ENCODE assay signal across 8 mouse cellular contexts in the genomic region with DNA sequence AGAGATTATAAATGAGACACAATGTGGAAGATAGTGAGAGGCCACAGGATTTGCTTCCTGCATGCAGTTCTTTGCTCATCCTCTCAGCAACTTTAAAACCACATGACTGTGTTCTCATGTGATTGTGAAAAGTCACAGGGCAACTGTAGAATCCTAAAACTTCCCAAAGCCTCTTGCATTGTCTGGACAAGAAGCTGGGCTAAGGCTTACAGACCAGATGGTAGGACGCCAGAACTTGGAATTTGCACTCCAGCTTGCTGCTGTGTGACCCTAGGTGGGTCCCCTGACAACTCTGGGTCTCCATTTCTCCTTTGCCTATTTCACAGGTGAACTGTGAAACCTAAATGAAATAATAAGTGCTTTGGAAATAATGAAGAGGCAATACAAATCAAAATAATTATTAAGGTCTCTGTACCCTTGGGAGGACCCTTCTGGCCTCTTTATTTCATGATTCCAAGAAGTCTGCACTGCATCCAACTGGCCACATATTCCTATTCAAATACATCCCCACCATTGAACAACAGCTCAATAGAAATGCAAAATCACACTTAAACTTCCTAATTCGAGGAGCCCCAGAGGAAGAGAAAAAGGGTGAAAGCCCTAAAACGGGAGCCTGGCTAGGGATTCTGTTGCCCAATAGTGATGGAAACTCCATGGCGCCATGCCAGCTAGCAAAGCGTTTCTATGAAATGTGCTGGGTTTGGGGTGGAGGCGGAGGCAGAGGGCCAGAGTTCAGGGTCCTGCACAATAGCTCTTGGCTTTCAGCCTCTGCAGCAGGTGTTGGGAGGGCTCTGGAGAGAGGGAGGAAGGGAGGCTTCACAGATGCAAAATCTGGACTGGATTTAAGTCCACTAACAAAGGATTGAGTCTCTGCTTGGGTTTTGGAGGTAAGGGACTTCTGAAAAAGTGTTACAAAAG.
DNase-seq lines count a peak whose midpoint lies in the region; ATAC-seq lines count a peak whose summit lies in the region.

No protein-coding gene starts in this region.

- WGBS in intestine, embryonic 16.5 days, result 35% methylated on average over 6 of the region's 6 CpGs
- 26% methylated on average over 6 of the region's 6 CpGs for WGBS in midbrain, embryonic 11.5 days

- no peak overlapping the region for H3K9ac ChIP-seq in intestine, embryonic 16.5 days (ENCODE audit: low read depth, low read length)
- H3K9ac ChIP-seq in midbrain, embryonic 11.5 days (ENCODE audit: low read length), result no peak overlapping the region

- H3K9me3 ChIP-seq in intestine, embryonic 16.5 days (ENCODE audit: control insufficient read depth, low read length), result no peaks in the 10 kb centered on the region
- H3K9me3 ChIP-seq in midbrain, embryonic 11.5 days (ENCODE audit: control insufficient read depth, low read length), result no peaks in the 10 kb centered on the region

- no peak for ATAC-seq in cerebellum, adult (ENCODE audit: insufficient number of reproducible peaks, low FRiP score, low TSS enrichment)
- ATAC-seq in intestine, embryonic 16.5 days, result peak; percentile 88
- ATAC-seq in midbrain, embryonic 11.5 days (ENCODE audit: low FRiP score), result peak; percentile 92

- H3K36me3 ChIP-seq in intestine, embryonic 16.5 days (ENCODE audit: control insufficient read depth, insufficient read depth, low read length), result no peaks in the 10 kb centered on the region
- H3K36me3 ChIP-seq in midbrain, embryonic 11.5 days (ENCODE audit: control insufficient read depth, insufficient read depth, low read length), result no peaks in the 10 kb centered on the region

- peak; percentile 25 for DNase-seq in cerebellum, adult 11 months
- DNase-seq in cerebellum, adult 9-11 months, result peak; percentile 43
- peak; percentile 80 for DNase-seq in gastrocnemius, postnatal 10 days
- DNase-seq in left cerebral cortex, postnatal 14 days (ENCODE audit: low spot score in 2 of 2), result peak; percentile 28 to 64
- DNase-seq in midbrain, embryonic 11.5 days (ENCODE audit: low spot score, missing footprints), result peak; percentile 88
- peak; percentile 70 for DNase-seq in testis, postnatal 14 days (ENCODE audit: low spot score)

- H3K4me3 ChIP-seq in intestine, embryonic 16.5 days (ENCODE audit: low read length), result no peak overlapping the region
- no peak overlapping the region for H3K4me3 ChIP-seq in midbrain, embryonic 11.5 days (ENCODE audit: low read depth, low read length)

- H3K27ac ChIP-seq in intestine, embryonic 16.5 days (ENCODE audit: low read length), result no peak overlapping the region
- peak overlapping the region; percentile 44; the same call in 1 of the 2 replicates for H3K27ac ChIP-seq in midbrain, embryonic 11.5 days (ENCODE audit: low read depth, low read length)

- H3K27me3 ChIP-seq in intestine, embryonic 16.5 days (replicated peaks; ENCODE audit: control insufficient read depth, insufficient read depth, low read length), result no peaks in the 10 kb centered on the region
- H3K27me3 ChIP-seq in midbrain, embryonic 11.5 days (ENCODE audit: control insufficient read depth, insufficient read depth, low read length), result no peaks in the 10 kb centered on the region

- intact Hi-C loops in left cerebral cortex, postnatal 14 days (cut with DNase I), result no loop called here

- H3K4me2 ChIP-seq in intestine, embryonic 16.5 days (ENCODE audit: low read depth, low read length), result no peak overlapping the region
- H3K4me2 ChIP-seq in midbrain, embryonic 11.5 days, result no peak overlapping the region

- H3K4me1 ChIP-seq in intestine, embryonic 16.5 days (ENCODE audit: control insufficient read depth, insufficient read depth, low read length), result peaks cover 5% of the 10 kb centered on the region; the same call in 1 of the 2 replicates
- peaks cover 9% of the 10 kb centered on the region for H3K4me1 ChIP-seq in midbrain, embryonic 11.5 days (ENCODE audit: control insufficient read depth, insufficient read depth, low read length)

Comparison
In these comparisons a context has a peak if more than half of its experiments do, and no peak if none do; other contexts are left out.
1. DNase-seq: peak in every context shown above with its lines; median percentile 88 in midbrain, embryonic 11.5 days; 80 in gastrocnemius, postnatal 10 days; 70 in testis, postnatal 14 days; 46 in left cerebral cortex, postnatal 14 days; 43 in cerebellum, adult 9-11 months; 25 in cerebellum, adult 11 months.